Mouse (Mus musculus) embryonic facial prominence, embryonic 14.5 days (tissue): ENCODE measurements at regions not wholly inside any gene's neighbourhood (a gene's known extent, or its start where the extent isn't known, plus 50 kb on each side); places are given as distances from the start of the nearest gene placed in this dataset.

Source experiments
- ATAC-seq: fragments of 200-750 bp; cut with Nextera tagmentation; 2 replicates; pipeline ENCODE4 v1.8.0; 2017; ENCODE audit warnings: low read depth, moderate number of reproducible peaks, moderate TSS enrichment
- DNase-seq: peaks from one replicate; pipeline ENCODE4 v3.0.0-alpha.2; 2015; ENCODE audit warnings: low spot score
- H3K27ac ChIP-seq: fragments of 300-500 bp; sonication (generic); replicated peaks from 2 replicates; pipeline ENCODE4 v1.5.1; 2014; ENCODE audit warnings: low read depth, mild to moderate bottlenecking, low read length, moderate library complexity
- H3K27me3 ChIP-seq: fragments of 300-500 bp; sonication (generic); replicated peaks from 2 replicates; pipeline ENCODE4 v1.6.1; 2014; ENCODE audit warnings: low read length; ENCODE audit not compliant: control insufficient read depth, insufficient read depth
- H3K36me3 ChIP-seq: fragments of 300-500 bp; sonication (generic); 2 replicates; pipeline ENCODE4 v1.6.1; 2014; ENCODE audit warnings: low read length, mixed read lengths; ENCODE audit not compliant: control insufficient read depth, insufficient read depth
- H3K4me1 ChIP-seq: fragments of 300-500 bp; sonication (generic); 2 replicates; pipeline ENCODE4 v1.6.1; 2014; ENCODE audit warnings: antibody characterized with exemption, low read length; ENCODE audit not compliant: control insufficient read depth, insufficient read depth
- H3K4me2 ChIP-seq: fragments of 300-500 bp; sonication (generic); 2 replicates; pipeline ENCODE4 v1.6.1; 2014; ENCODE audit warnings: low read depth, mild to moderate bottlenecking, low read length, moderate library complexity, mixed read lengths
- H3K4me3 ChIP-seq: fragments of 300-500 bp; sonication (generic); 2 replicates; pipeline ENCODE4 v1.5.1; 2014; ENCODE audit warnings: low read depth, mild to moderate bottlenecking, low read length
- H3K9ac ChIP-seq: fragments of 300-500 bp; sonication (generic); 2 replicates; pipeline ENCODE4 v1.6.1; 2014; ENCODE audit warnings: low read depth, mild to moderate bottlenecking, low read length, moderate library complexity, mixed read lengths
- H3K9me3 ChIP-seq: fragments of 300-500 bp; sonication (generic); 2 replicates; pipeline ENCODE4 v1.6.1; 2016; ENCODE audit warnings: low read length; ENCODE audit not compliant: control insufficient read depth
- WGBS: fragments of 180-500 bp; shearing (Covaris S2); extraction: QIAGEN DNeasy Blood & Tissue Kit; methylation state at CpG from one replicate; pipeline ENCODE4 v1.1.7; 2014; 5-methylcytosine and 5-hydroxymethylcytosine counted together

GRCm38 (mm10) chr17:52064618-52065017, 231.5 kb upstream of the Satb1 start:
- WGBS = 88% methylated on average over 5 of the region's 5 CpGs
- Histone ChIP-seq H3K4me1 (no peaks in the 10 kb centered on the region), H3K4me3 (no peak overlapping the region), H3K27ac (no peak overlapping the region), H3K27me3 (no peaks in the 10 kb centered on the region), H3K4me2 (no peak overlapping the region), H3K9ac (no peak overlapping the region), H3K9me3 (no peaks in the 10 kb centered on the region), H3K36me3 (no peaks in the 10 kb centered on the region)
- DNase-seq = no peak
- ATAC-seq = no peak

GRCm38 (mm10) chr17:52063121-52063520, 230.0 kb upstream of the Satb1 start:
- Histone ChIP-seq H3K27ac (no peak overlapping the region), H3K9ac (no peak overlapping the region), H3K4me2 (no peak overlapping the region), H3K9me3 (no peaks in the 10 kb centered on the region), H3K27me3 (no peaks in the 10 kb centered on the region), H3K4me1 (no peaks in the 10 kb centered on the region), H3K4me3 (no peak overlapping the region), H3K36me3 (no peaks in the 10 kb centered on the region)
- ATAC-seq (no peak), DNase-seq (no peak)
- WGBS = 82% methylated on average over 4 of the region's 4 CpGs

- Histone ChIP-seq H3K27ac (no peak overlapping the region), H3K4me3 (no peak overlapping the region), H3K9me3 (no peaks in the 10 kb centered on the region), H3K36me3 (no peaks in the 10 kb centered on the region), H3K27me3 (no peaks in the 10 kb centered on the region), H3K9ac (no peak overlapping the region), H3K4me2 (no peak overlapping the region), H3K4me1 (no peaks in the 10 kb centered on the region)
- no peak for DNase-seq
- no peak for ATAC-seq
- 71% methylated on average over 11 of the region's 11 CpGs for WGBS
These were observed 229.1 kb upstream of the Satb1 start for GRCm38 (mm10) chr17:52062096-52062665.

GRCm38 (mm10) chr17:52036479-52036878, 203.4 kb upstream of the Satb1 start:
- Histone ChIP-seq H3K36me3 (no peaks in the 10 kb centered on the region), H3K4me3 (no peak overlapping the region), H3K9ac (no peak overlapping the region), H3K27ac (no peak overlapping the region), H3K4me2 (no peak overlapping the region), H3K27me3 (no peaks in the 10 kb centered on the region), H3K4me1 (no peaks in the 10 kb centered on the region), H3K9me3 (no peaks in the 10 kb centered on the region)
- ATAC-seq (no peak), DNase-seq (no peak)
- WGBS = 85% methylated on average over 4 of the region's 4 CpGs

GRCm38 (mm10) chr17:52031079-52031478, 198.0 kb upstream of the Satb1 start:
- Histone ChIP-seq H3K36me3 (no peaks in the 10 kb centered on the region), H3K27me3 (no peaks in the 10 kb centered on the region), H3K9ac (no peak overlapping the region), H3K9me3 (no peaks in the 10 kb centered on the region), H3K4me1 (no peaks in the 10 kb centered on the region), H3K4me3 (no peak overlapping the region), H3K27ac (no peak overlapping the region), H3K4me2 (no peak overlapping the region)
- DNase-seq (no peak), ATAC-seq (no peak)
- WGBS = 92% methylated on average over 8 of the region's 8 CpGs

GRCm38 (mm10) chr17:51986920-51987319, 153.8 kb upstream of the Satb1 start:
- no peaks in the 10 kb centered on the region for H3K36me3 ChIP-seq
- H3K4me2 ChIP-seq = no peak overlapping the region
- DNase-seq (no peak), ATAC-seq (no peak)
- 56% methylated on average over 8 of the region's 8 CpGs for WGBS
- H3K27ac ChIP-seq = no peak overlapping the region
- H3K9me3 ChIP-seq = no peaks in the 10 kb centered on the region
- no peaks in the 10 kb centered on the region for H3K4me1 ChIP-seq
- H3K9ac ChIP-seq = no peak overlapping the region
- H3K4me3 ChIP-seq = no peak overlapping the region
- H3K27me3 ChIP-seq = no peaks in the 10 kb centered on the region

- DNase-seq = no peak
- H3K9ac ChIP-seq = no peak overlapping the region
- no peak overlapping the region for H3K4me2 ChIP-seq
- WGBS = 61% methylated on average over 14 of the region's 14 CpGs
- H3K27me3 ChIP-seq = no peaks in the 10 kb centered on the region
- ATAC-seq = no peak
- H3K4me1 ChIP-seq = no peaks in the 10 kb centered on the region
- no peak overlapping the region for H3K4me3 ChIP-seq
- H3K36me3 ChIP-seq = no peaks in the 10 kb centered on the region
- H3K27ac ChIP-seq = no peak overlapping the region
- H3K9me3 ChIP-seq = no peaks in the 10 kb centered on the region
These were observed 153.1 kb upstream of the Satb1 start for GRCm38 (mm10) chr17:51986212-51986611.

GRCm38 (mm10) chr17:51979126-51979525, 146.0 kb upstream of the Satb1 start:
- Histone ChIP-seq H3K4me3 (no peak overlapping the region), H3K36me3 (no peaks in the 10 kb centered on the region), H3K4me2 (no peak overlapping the region), H3K4me1 (no peaks in the 10 kb centered on the region), H3K27me3 (no peaks in the 10 kb centered on the region), H3K27ac (no peak overlapping the region), H3K9me3 (no peaks in the 10 kb centered on the region), H3K9ac (no peak overlapping the region)
- 50% methylated on average over 2 of the region's 2 CpGs for WGBS
- ATAC-seq (no peak), DNase-seq (peak; percentile 53)

GRCm38 (mm10) chr17:51971444-51971843, 138.4 kb upstream of the Satb1 start:
- no peak overlapping the region for H3K4me2 ChIP-seq
- no peaks in the 10 kb centered on the region for H3K36me3 ChIP-seq
- ATAC-seq (no peak), DNase-seq (no peak)
- no peak overlapping the region for H3K27ac ChIP-seq
- no peak overlapping the region for H3K4me3 ChIP-seq
- no peaks in the 10 kb centered on the region for H3K27me3 ChIP-seq
- H3K9ac ChIP-seq = no peak overlapping the region
- H3K4me1 ChIP-seq = no peaks in the 10 kb centered on the region
- no peaks in the 10 kb centered on the region for H3K9me3 ChIP-seq
- 37% methylated on average over 3 of the region's 3 CpGs for WGBS
